Comparison of ENCODE assay signal across 9 mouse cellular contexts in the genomic region with DNA sequence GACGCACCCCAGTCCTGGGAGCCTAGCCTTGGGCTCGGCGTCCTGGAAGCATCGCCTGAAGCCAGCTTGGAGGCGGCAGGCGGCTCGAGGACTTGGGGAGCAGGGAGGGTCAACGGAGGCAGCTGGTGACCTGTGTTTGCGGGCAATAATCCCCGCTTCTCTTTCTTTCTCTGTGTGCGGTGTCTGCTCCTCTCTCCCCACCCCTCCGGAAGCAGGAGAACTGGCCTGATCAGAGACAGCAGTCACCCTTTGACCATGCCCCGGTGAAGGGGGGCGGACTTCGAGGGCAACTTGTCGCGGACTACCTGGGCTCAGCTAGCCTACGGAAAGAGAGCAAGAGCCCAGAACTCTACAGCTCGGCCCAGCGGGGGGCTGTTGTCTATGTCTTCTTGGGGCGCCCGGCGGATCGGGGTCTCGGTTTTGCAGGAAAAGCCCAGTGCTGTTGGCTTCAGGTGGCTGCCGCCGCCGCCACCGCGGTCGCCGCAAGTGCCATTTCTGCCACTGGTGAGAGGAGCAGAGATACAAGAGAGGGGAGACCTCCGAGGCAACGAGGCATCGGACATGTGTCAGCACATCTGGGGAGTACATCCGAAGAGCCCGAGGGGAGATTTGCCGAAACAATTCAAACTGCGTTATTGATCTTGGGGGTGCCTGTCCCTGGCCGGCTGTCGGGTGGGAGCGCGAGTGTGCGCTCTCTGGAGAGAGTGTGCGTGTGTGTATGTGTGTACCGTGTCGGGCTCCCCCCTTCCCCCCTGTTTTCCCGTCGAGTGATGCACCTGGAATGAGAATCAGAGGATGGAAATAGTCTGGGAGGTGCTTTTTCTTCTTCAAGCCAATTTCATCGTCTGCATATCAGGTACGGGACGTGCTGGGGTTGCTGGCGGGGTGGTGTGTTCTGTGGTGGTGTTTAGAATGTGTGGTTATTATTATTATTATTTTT. TPM values are rescaled to one million over a fixed set of nuclear protein-coding genes. Genes with fewer than 3 reads are reported as not detected.
DNase-seq lines count a peak whose midpoint lies in the region; ATAC-seq and TF ChIP-seq lines count a peak whose summit lies in the region.
"Had no signal": no experiment of that assay in that cellular context is flagged by ENCODE, and none has a peak within 500 bp of the region (broad histone marks: within the 10 kb centered on the region; RNA-seq: fewer than 3 reads in every experiment).

No protein-coding gene starts in this region.

- no peaks in the 10 kb centered on the region for H3K9me3 ChIP-seq in kidney, embryonic 16.5 days (ENCODE audit: low read length)
- no peaks in the 10 kb centered on the region for H3K9me3 ChIP-seq in forebrain, embryonic 12.5 days
- H3K9me3 ChIP-seq in liver, embryonic 13.5 days (replicated peaks) = no peaks in the 10 kb centered on the region
- no peaks in the 10 kb centered on the region for H3K9me3 ChIP-seq in stomach, postnatal 0 days (ENCODE audit: control insufficient read depth, low read length)

- no peak for ATAC-seq in kidney, embryonic 16.5 days (ENCODE audit: low FRiP score, low TSS enrichment)
- ATAC-seq in forebrain, embryonic 12.5 days (ENCODE audit: low FRiP score) = 0 out of 2 replicates have a peak, but pooled peaks have one; percentile 21
- no peak for ATAC-seq in liver, embryonic 13.5 days (ENCODE audit: low read depth)
- no peak for ATAC-seq in stomach, postnatal 0 days (ENCODE audit: low FRiP score, low TSS enrichment)

- TF ChIP-seq CTCF in stomach, postnatal 0 days (IDR thresholded peaks at IDR 0.05; ENCODE audit: low read depth) = no peak
- TF ChIP-seq CTCF in thymus, adult 2 months (IDR thresholded peaks at IDR 0.05; ENCODE audit: borderline replicate concordance, control insufficient read depth, extremely low read depth, insufficient read depth, low read length, poor library complexity) = no peak

- no peak overlapping the region for H3K9ac ChIP-seq in kidney, embryonic 16.5 days (replicated peaks; ENCODE audit: low read length)
- peak overlapping the region; percentile 48 for H3K9ac ChIP-seq in forebrain, embryonic 12.5 days
- no peak overlapping the region for H3K9ac ChIP-seq in liver, embryonic 13.5 days
- no peak overlapping the region for H3K9ac ChIP-seq in stomach, postnatal 0 days (ENCODE audit: low read length)

- peak overlapping the region; percentile 37 for H3K4me3 ChIP-seq in kidney, embryonic 16.5 days (ENCODE audit: low read length)
- H3K4me3 ChIP-seq in forebrain, embryonic 12.5 days (replicated peaks) = peak overlapping the region; percentile 49
- peak overlapping the region; percentile 23; the same call in 1 of the 2 replicates for H3K4me3 ChIP-seq in liver, embryonic 13.5 days (replicated peaks)
- H3K4me3 ChIP-seq in stomach, postnatal 0 days (ENCODE audit: low read depth, low read length) = peak overlapping the region; percentile 32
- H3K4me3 ChIP-seq in thymus, adult 2 months (ENCODE audit: control insufficient read depth, insufficient read depth, low read length) = no peak overlapping the region

- H3K4me1 ChIP-seq in kidney, embryonic 16.5 days (ENCODE audit: insufficient read depth, low read length) = peaks cover 16% of the 10 kb centered on the region
- peaks cover 30% of the 10 kb centered on the region for H3K4me1 ChIP-seq in forebrain, embryonic 12.5 days
- no peaks in the 10 kb centered on the region for H3K4me1 ChIP-seq in liver, embryonic 13.5 days (replicated peaks)
- H3K4me1 ChIP-seq in stomach, postnatal 0 days (replicated peaks; ENCODE audit: control insufficient read depth, insufficient read depth) = no peaks in the 10 kb centered on the region
- H3K4me1 ChIP-seq in thymus, adult 2 months (replicated peaks; ENCODE audit: control insufficient read depth, insufficient read depth, low read length) = no peaks in the 10 kb centered on the region

- H3K27ac ChIP-seq in kidney, embryonic 16.5 days (ENCODE audit: low read length) = no peak overlapping the region
- no peak overlapping the region for H3K27ac ChIP-seq in forebrain, embryonic 12.5 days
- no peak overlapping the region for H3K27ac ChIP-seq in liver, embryonic 13.5 days
- no peak overlapping the region for H3K27ac ChIP-seq in stomach, postnatal 0 days (replicated peaks)
- H3K27ac ChIP-seq in thymus, adult 2 months (ENCODE audit: control insufficient read depth, insufficient read depth, low read length) = no peak overlapping the region

- H3K4me2 ChIP-seq in kidney, embryonic 16.5 days (replicated peaks; ENCODE audit: low read depth, low read length) = peak overlapping the region; percentile 56
- peak overlapping the region; percentile 89 for H3K4me2 ChIP-seq in forebrain, embryonic 12.5 days
- H3K4me2 ChIP-seq in liver, embryonic 13.5 days = peak overlapping the region; percentile 43
- peak overlapping the region; percentile 51 for H3K4me2 ChIP-seq in stomach, postnatal 0 days (replicated peaks; ENCODE audit: low read depth)

- DNase-seq in kidney, adult 11 months = no peak
- DNase-seq in cerebellum, adult 18-20 months = peak; percentile 63 to 71
- DNase-seq in liver, embryonic 13.5 days = no peak
- DNase-seq in stomach, postnatal 0 days (ENCODE audit: low spot score) = no peak
- no peak for DNase-seq in spleen, adult 12 weeks (ENCODE audit: low spot score)
- DNase-seq in thymus, adult 2 months = no peak

- WGBS in kidney, embryonic 16.5 days = 1% methylated on average over 53 of the region's 53 CpGs
- WGBS in forebrain, embryonic 12.5 days = 1% methylated on average over 53 of the region's 53 CpGs
- WGBS in liver, embryonic 13.5 days (ENCODE audit: insufficient replicate concordance) = 3% methylated on average over 52 of the region's 53 CpGs
- WGBS in stomach, postnatal 0 days = 1% methylated on average over 51 of the region's 53 CpGs
- 7% methylated on average over 53 of the region's 53 CpGs for WGBS in thymus, adult 2 months

- no peak for TF ChIP-seq POLR2A in thymus, adult 2 months (IDR thresholded peaks at IDR 0.05; ENCODE audit: control insufficient read depth, extremely low read depth, insufficient read depth, low read length, poor library complexity)

- no peak for TF ChIP-seq EP300 in stomach, postnatal 0 days (optimal IDR thresholded peaks at IDR 0.05)

- no peaks in the 10 kb centered on the region for H3K36me3 ChIP-seq in kidney, embryonic 16.5 days (ENCODE audit: insufficient read depth, low read length)
- H3K36me3 ChIP-seq in forebrain, embryonic 12.5 days (replicated peaks) = no peaks in the 10 kb centered on the region
- no peaks in the 10 kb centered on the region for H3K36me3 ChIP-seq in liver, embryonic 13.5 days
- no peaks in the 10 kb centered on the region for H3K36me3 ChIP-seq in stomach, postnatal 0 days (ENCODE audit: control insufficient read depth, insufficient read depth, low read length)
- no peaks in the 10 kb centered on the region for H3K36me3 ChIP-seq in thymus, adult 2 months (ENCODE audit: control insufficient read depth, insufficient read depth, low read length)

- H3K27me3 ChIP-seq in kidney, embryonic 16.5 days (ENCODE audit: insufficient read depth, low read length) = peaks cover 56% of the 10 kb centered on the region
- H3K27me3 ChIP-seq in forebrain, embryonic 12.5 days = peaks cover 70% of the 10 kb centered on the region
- peaks cover 56% of the 10 kb centered on the region for H3K27me3 ChIP-seq in liver, embryonic 13.5 days
- peaks cover 16% of the 10 kb centered on the region for H3K27me3 ChIP-seq in stomach, postnatal 0 days (ENCODE audit: control insufficient read depth, insufficient read depth, low read length)
- H3K27me3 ChIP-seq in thymus, adult 2 months (ENCODE audit: control insufficient read depth, insufficient read depth, low read length) = peaks cover 8% of the 10 kb centered on the region

RNA-seq across cellular contexts. Expression of a gene that starts 1.9 kb away (rescaled TPM):
- polyA plus RNA-seq in kidney, embryonic 16.5 days (2015; fragmentation: Nextera tagmentation; extraction: Ambion mirVana) = 0.22 and 0.33 TPM in 2 replicates
- polyA plus RNA-seq in forebrain, embryonic 12.5 days (2016; fragmentation: Nextera tagmentation; extraction: Ambion mirVana) = 2.1 and 2.4 TPM in 2 replicates
- polyA plus RNA-seq in liver, embryonic 13.5 days (2015; fragmentation: Nextera tagmentation; extraction: Ambion mirVana) = 0.06 TPM in 1 of 2 replicates, not detected in the other
- polyA plus RNA-seq in stomach, postnatal 0 days (2015; fragmentation: Nextera tagmentation; extraction: Ambion mirVana) = 0.04 and 0.05 TPM in 2 replicates
- polyA plus RNA-seq in thymus, adult 2 months (2012; rRNA removed) = 0.03 TPM in 1 of 2 replicates, not detected in the other
- polyA plus RNA-seq: large intestine, adult 2 months had no signal

Comparison
In these comparisons a context has a peak if more than half of its experiments do, and no peak if none do; other contexts are left out.
1. DNase-seq: peak in cerebellum, adult 18-20 months (2 of 2); none in kidney, adult 11 months (single experiment), liver, embryonic 13.5 days (single experiment), stomach, postnatal 0 days (single experiment), spleen, adult 12 weeks (single experiment) and thymus, adult 2 months (single experiment).
2. Peak in every context shown above with its lines, with median percentiles within 50 percentile points of each other: H3K4me2 ChIP-seq.